Mouse (Mus musculus) lung, adult 2 months (tissue): ENCODE results near the gene Ap2a1.

Source experiments
- CTCF ChIP-seq: fragments of 200-500 bp; IDR thresholded peaks from 2 replicates; pipeline ENCODE4 v1.5.1; 2011; ENCODE audit warnings: mild to moderate bottlenecking, low read length, control low read depth; ENCODE audit not compliant: insufficient read depth
- POLR2A ChIP-seq: fragments of 200-500 bp; IDR thresholded peaks from 2 replicates; pipeline ENCODE4 v1.6.1; 2011; ENCODE audit warnings: low read depth, mild to moderate bottlenecking, control low read depth, low read length, borderline replicate concordance; ENCODE audit errors: extremely low read depth

DNA sequence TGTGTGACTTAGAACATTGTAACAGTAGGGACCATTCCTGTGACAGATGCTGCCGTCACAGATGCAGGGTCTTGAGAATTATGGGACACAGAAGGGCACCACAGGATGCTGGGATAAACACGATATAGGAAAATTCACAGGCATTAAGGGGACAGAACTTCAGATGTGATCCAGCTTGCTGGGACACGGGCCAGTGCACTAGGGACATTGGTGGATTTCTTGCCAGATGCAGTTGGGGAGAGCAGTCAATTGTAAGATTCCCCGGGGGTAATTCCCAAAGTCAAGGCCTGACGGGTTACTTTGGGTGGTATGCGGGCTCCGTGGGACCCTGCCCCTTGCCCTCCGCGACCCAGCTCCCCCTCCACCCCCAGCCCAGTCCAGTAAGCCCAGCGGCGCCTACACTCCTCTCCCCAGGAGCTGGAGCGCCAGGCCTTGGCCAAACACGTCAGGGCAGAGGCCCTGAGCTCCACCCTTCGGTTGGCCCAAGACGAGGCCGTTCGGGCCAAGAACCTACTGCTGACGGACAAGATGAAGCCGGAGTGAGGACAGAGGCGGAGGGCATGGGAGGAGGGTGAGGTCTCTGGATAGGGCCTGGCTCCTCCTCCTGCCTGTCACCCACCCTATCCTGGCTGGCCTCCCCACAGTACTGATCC is 28.0 kb upstream of the Ap2a1 start:
- TF ChIP-seq CTCF (no peak), POLR2A (no peak)
